Mouse (Mus musculus): ENCODE results near the gene Tbc1d4.
A peak's percentile ranks its signal among the peaks of the same experiment; 100 is the strongest.

Tbc1d4 gene

GRCm38 (mm10) chr14:101608519-101609368, at the start of gene Tbc1d4:
Gene Tbc1d4 (minus strand): TSS chr14:101609191.
- DNase-seq, result peak; percentile 90

DNA sequence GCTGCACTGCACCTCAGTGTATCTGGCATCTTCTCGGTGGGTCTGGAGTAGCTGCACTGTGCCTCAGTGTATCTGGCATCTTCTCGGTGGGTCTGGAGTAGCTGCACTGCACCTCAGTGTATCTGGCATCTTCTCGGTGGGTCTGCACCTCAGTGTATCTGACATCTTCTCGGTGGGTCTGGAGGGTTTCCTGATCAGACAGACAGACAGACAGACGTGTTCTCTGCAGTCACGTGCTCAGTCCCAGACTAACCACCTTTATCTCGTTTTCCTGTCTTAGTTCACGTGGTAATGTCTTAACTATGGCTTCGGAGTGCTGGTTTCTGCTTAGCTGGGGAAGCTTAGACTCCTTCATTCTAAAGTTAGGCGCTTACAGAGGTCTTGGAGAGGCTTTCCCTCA, 47.3 kb upstream of the Tbc1d4 start:
- no peak for DNase-seq

- DNase-seq, result peak; percentile 32
These were observed 45.5 kb upstream of the Tbc1d4 start for GRCm38 (mm10) chr14:101654526-101654909.

DNA sequence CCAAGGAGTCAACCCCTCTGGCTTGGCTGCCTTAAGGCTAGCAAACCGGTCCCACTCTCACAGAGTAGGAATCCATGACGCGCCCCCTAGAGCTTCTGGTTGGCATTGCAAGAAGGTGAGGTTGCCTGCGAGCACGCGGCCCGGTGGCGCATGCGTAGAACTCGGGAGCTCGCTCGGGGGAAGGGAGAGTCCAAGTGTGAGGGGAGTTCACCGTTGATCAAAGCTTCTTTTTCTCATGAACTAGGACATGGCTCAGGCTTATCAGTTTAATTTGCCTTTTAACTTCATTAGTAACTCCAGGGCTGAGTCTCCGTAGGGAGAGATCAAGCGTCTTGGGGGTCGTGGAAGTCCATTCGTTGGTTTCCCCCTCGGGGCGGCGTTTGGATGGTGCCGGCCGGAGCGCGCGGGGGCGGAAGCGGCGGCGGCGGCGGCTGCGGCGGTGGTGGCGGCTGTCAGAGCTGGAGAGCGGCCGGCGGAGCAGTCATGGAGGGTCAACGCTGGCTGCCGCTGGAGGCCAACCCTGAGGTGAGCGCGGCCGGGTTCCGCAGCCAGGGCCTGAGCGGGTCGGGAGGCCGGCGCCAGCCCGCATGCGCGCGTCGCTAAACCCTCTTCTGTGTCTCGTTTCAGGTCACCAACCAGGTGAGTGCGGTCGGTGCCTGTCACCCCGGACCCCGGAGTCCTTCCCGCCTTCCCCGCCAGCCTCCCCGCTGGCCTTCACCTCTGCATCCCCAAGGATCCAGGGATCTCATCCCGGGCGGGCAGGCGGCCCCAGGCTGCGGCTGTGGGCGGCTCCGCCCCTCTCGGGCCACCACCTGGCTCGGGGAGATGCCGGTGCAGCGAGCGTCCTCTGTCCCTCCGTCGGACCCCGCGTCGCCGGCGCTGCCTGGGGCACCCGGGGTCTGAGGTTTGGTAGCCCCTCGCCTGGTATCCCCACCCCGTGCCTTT, 44.9 kb upstream of the Tbc1d4 start, which contains the start of gene Uchl3:
Gene Uchl3, plus strand, starts transcription at position 387 of the 945 bp plus-strand sequence.
- DNase-seq, result peak; percentile 96

GRCm38 (mm10) chr14:101652571-101652970, 43.6 kb upstream of the Tbc1d4 start:
- DNase-seq, result no peak

DNA sequence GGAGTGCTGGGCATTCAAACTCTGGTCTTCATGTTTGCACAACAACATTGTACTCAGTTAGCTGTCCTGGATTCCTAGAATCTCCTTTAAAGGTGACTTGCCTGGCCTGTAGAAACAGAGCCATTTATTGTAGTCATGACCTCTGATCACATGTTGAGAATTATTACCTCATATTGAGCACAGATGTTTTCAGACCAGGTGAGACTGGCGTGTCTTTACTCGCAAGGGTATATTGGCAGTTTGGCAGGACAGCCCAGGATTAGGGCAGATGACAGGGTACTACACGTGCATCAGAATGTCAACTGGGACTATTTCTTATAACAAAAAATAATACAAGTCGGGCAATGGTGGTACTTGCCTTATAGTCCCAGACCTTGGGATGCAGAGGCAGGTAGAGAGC, 41.6 kb upstream of the Tbc1d4 start:
- no peak for DNase-seq

GRCm38 (mm10) chr14:101644948-101645347, 36.0 kb upstream of the Tbc1d4 start:
- no peak for DNase-seq

DNA sequence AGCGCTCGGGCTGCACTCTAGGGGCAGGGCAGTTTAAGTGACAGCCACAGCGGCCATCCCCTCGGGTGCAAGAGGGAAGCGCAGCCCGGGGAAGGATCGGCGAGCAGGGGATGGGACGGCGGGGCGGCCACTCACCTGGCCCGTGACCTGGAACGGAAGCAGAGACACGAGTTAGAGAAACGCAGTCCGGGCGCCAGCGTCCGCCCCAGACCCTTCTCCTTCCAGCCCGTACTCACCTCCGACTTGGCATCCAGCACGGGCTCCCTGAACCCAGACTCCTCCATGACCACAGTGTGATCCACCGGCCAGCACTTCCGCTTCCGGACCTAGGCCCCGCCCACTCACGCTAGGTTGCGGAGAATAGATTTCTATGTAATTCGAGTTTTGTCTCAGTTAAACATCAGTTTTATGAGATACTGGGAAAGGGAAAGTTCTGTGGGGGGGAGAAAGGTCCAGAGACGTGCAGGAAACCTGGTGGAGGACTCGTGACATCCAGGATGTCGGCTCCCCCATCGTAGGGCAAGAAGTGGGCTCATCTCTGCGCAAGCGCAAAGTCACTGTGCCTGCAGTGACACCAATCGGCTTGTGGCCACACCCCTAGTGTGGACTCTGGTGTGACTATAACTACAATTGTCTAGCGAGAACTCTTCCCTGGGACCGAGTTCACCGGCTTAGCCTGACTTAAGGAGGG, 31.3 kb upstream of the Tbc1d4 start, which contains the start of gene Commd6:
Gene Commd6, minus strand, starts transcription at position 534 of the 691 bp plus-strand sequence.
- DNase-seq, result peak; percentile 94

GRCm38 (mm10) chr14:101637381-101637780, 28.4 kb upstream of the Tbc1d4 start:
- DNase-seq, result no peak

DNA sequence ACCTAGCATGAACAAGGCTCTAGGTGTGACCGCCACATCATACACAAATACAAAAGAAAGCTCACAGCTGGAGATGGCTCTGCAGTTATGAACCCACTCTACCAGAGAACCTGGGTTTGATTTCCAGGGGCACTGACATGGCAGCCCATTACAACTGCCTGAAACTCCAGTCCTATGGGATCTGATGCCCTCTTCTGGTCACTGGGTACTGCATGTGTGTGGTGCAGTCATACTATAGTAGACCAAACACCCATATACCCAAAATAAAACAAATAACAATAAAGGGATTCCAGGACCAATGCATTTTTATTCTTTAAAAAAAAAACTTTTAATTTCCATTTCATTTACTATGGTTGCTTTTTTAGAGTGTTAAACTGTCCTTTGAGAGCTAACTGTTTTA, 26.8 kb upstream of the Tbc1d4 start:
- no peak for DNase-seq

DNA sequence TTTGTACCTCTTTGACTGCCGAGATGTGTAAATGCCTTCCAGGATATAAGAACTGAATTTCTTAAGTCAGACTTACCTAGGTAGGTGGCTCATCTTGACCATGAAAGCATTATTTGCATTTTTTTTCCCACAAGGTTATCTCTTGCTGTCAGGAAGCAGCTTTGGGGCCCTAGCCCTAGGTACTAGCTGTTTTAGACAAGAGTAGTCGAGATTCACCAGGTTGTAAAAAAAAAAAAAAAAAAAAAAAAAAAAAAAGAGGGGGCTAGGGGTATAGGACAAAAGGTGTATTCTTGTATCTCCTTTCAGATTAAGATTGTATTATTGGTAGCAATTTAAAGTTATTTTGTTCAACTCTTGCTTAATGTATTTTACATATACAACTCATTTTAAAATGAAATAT, 21.6 kb upstream of the Tbc1d4 start:
- DNase-seq, result no peak

DNA sequence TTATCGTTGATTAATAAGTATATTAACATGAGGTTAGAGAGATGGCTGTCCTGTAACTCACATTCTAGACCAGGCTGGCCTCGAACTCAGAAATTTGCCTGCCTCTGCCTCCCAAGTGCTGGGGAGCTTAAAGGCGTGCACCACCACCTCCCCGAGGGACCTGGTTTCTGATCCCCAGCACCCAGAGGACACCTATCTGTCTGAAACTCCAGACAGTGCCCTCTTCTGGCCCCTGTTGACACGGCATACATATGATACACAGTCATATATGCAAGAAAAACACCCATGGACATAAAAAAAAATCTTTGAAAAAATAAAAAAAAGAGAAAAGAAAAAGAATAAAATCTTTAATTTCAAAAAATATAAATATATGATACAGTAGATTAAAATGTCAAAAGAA, 8.7 kb upstream of the Tbc1d4 start:
- DNase-seq, result no peak

GRCm38 (mm10) chr14:101616178-101616577, 7.2 kb upstream of the Tbc1d4 start:
- DNase-seq, result no peak

- no peak for DNase-seq
These were observed 4.2 kb upstream of the Tbc1d4 start for GRCm38 (mm10) chr14:101613206-101613605.

DNA sequence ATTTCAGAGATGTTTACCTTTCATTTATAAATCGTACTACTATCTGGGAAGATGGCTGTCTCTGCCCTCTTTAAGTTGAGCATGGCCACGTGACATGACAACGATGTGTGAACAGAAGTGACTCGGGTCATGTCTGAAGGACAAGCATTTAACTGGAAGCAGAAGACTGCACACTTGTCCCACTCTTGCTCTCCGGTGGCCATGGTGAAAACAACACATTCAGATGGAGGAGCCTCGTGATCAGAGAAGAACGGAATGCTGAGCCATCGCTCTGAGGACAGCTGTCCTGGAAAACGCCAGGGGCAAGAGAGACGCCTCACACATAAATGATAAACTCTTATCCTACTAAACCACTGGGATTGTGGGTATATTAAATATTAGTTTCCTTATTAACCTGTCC, 1.7 kb upstream of the Tbc1d4 start:
- no peak for DNase-seq

- peak; percentile 64 for DNase-seq
These were observed 1.1 kb downstream of the Tbc1d4 start for GRCm38 (mm10) chr14:101607631-101608518.

DNA sequence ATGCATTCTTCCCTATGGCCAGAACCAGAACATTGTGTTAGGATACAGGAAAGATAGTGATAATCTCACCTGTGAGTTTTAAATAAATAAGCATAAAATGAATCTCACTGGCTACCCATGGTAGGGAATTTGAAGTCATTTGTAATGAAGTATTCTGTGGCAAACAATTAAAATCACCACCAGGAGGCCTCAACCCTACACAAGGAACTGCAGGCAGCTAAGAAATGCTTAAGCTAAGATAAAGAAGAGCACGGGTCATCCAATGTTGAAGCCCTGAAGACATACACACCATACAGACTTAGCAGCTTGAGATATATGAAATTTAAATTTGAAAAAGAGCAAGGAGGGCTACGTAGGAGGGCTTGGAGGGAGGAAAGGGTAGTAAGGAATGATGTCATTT, 3.1 kb downstream of the Tbc1d4 start:
- no peak for DNase-seq

DNA sequence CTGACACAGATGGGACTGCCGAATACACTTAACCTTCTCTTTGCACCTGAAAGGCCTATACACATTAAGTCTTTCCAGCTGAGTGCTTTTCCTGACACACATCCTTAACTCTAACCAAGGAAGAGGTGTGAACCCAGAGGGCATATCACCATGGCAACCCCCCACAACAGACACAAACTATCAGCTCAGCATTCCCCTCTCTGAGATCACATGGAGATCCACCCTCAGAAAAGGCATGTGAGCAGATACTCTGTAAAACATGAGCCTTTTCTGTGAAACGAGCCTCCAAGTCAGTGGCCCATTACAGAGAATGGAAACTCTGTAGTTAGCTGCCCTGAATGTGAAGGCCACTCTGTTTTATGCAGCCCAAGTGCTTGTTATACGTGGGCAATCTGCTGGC, 6.1 kb downstream of the Tbc1d4 start:
- peak; percentile 12 for DNase-seq

GRCm38 (mm10) chr14:101597096-101597715, 11.8 kb downstream of the Tbc1d4 start:
- DNase-seq, result no peak

GRCm38 (mm10) chr14:101596691-101597090, 12.3 kb downstream of the Tbc1d4 start:
- DNase-seq, result no peak
